Mouse (Mus musculus) kidney, adult 2 months (tissue): Measurements from ENCODE around the gene Dvl2. TPM values are rescaled to one million over a fixed set of nuclear protein-coding genes. Genes with fewer than 3 reads are reported as not detected.
"Not testable (repeated sequence)": the region's sequence is repeated elsewhere in the genome, so short reads cannot be mapped to it uniquely, and the experiment has no call there.

Experiments used
- DNase-seq: peaks from one replicate; pipeline ENCODE4 v3.0.0; 2021
- H3K27ac ChIP-seq: fragments of 200-500 bp; 2 replicates; pipeline ENCODE4 v1.5.1; 2012; ENCODE audit warnings: low read depth, low read length, control low read depth, inconsistent platforms; ENCODE audit not compliant: insufficient read depth
- H3K27me3 ChIP-seq: fragments of 200-500 bp; replicated peaks from 2 replicates; pipeline ENCODE4 v1.6.1; 2012; ENCODE audit warnings: mild to moderate bottlenecking, moderate library complexity, low read length, inconsistent platforms; ENCODE audit not compliant: control insufficient read depth, insufficient read depth
- H3K36me3 ChIP-seq: fragments of 200-500 bp; 2 replicates; pipeline ENCODE4 v1.6.1; 2012; ENCODE audit warnings: mild to moderate bottlenecking, moderate library complexity, low read length, inconsistent platforms; ENCODE audit not compliant: control insufficient read depth, insufficient read depth
- H3K4me1 ChIP-seq: fragments of 200-500 bp; 2 replicates; pipeline ENCODE4 v1.6.1; 2011; ENCODE audit warnings: low read length; ENCODE audit not compliant: control insufficient read depth, insufficient read depth
- H3K4me3 ChIP-seq: fragments of 200-500 bp; 2 replicates; pipeline ENCODE4 v1.5.1; 2011; ENCODE audit warnings: mild to moderate bottlenecking, low read depth, low read length, control low read depth; ENCODE audit not compliant: insufficient read depth
- CTCF ChIP-seq: fragments of 200-500 bp; conservative IDR thresholded peaks from 2 replicates; pipeline ENCODE4 v1.5.1; 2011; ENCODE audit warnings: low read depth, mild to moderate bottlenecking, control low read depth, low read length, moderate library complexity, mixed read lengths; ENCODE audit not compliant: insufficient read depth, insufficient read length
- POLR2A ChIP-seq: fragments of 200-500 bp; IDR thresholded peaks from one replicate; pipeline ENCODE4 v1.6.1; 2011; ENCODE audit warnings: low read depth, low read length, control low read depth
- WGBS: fragments of 180-500 bp; shearing (Covaris S2); methylation state at CpG from one replicate; pipeline ENCODE4 v1.1.7; 2018; 5-methylcytosine and 5-hydroxymethylcytosine counted together
- polyA plus RNA-seq: library from polyadenylated mRNA; depleted of rRNA; stranded (reverse); fragments of >200 nt; gene quantifications from 2 replicates; pipeline ENCODE4 v1.2.3, GENCODE M21; 2012

Gene Dvl2
- polyA plus RNA-seq, 1 experiment = 8.5 TPM

GRCm38 (mm10) chr11:70010548-70010947 is 10.2 kb downstream of the Dvl2 start:
- Histone ChIP-seq H3K36me3 (peaks cover 2% of the 10 kb centered on the region), H3K27ac (no peak overlapping the region), H3K4me3 (no peak overlapping the region), H3K27me3 (no peaks in the 10 kb centered on the region), H3K4me1 (peaks cover 11% of the 10 kb centered on the region; the same call in 1 of the 2 replicates)
- DNase-seq = no peak
- TF ChIP-seq CTCF (no peak), POLR2A (no peak)
- WGBS = 77% methylated on average over 12 of the region's 12 CpGs

- no peak for TF ChIP-seq CTCF
- no peak for TF ChIP-seq POLR2A
- H3K36me3 ChIP-seq = peaks cover under 1% of the 10 kb centered on the region
Observed at GRCm38 (mm10) chr11:70010961-70011360, 10.6 kb downstream of the Dvl2 start.

GRCm38 (mm10) chr11:70012931-70013330 is 12.5 kb downstream of the Dvl2 start:
- no peaks in the 10 kb centered on the region for H3K27me3 ChIP-seq
- H3K36me3 ChIP-seq = no peaks in the 10 kb centered on the region; the same call in none of the 2 replicates
- no peak overlapping the region for H3K4me3 ChIP-seq
- peaks cover 11% of the 10 kb centered on the region; the same call in 1 of the 2 replicates for H3K4me1 ChIP-seq
- no peak for TF ChIP-seq CTCF
- no peak for TF ChIP-seq POLR2A
- no peak overlapping the region for H3K27ac ChIP-seq
- no peak for DNase-seq
- WGBS = 86% methylated on average over 9 of the region's 9 CpGs

More at GRCm38 (mm10) chr11:70010961-70011360, 10.6 kb downstream of the Dvl2 start:
- H3K4me3 ChIP-seq = no peak overlapping the region
- DNase-seq = no peak
- H3K4me1 ChIP-seq = peaks cover 11% of the 10 kb centered on the region; the same call in 1 of the 2 replicates
- WGBS = 82% methylated on average over 10 of the region's 10 CpGs
- H3K27me3 ChIP-seq = no peaks in the 10 kb centered on the region
- no peak overlapping the region for H3K27ac ChIP-seq

- DNase-seq = no peak
- no peak overlapping the region for H3K4me3 ChIP-seq
- WGBS = 86% methylated on average over 3 of the region's 3 CpGs
- no peaks in the 10 kb centered on the region for H3K27me3 ChIP-seq
- peaks cover 11% of the 10 kb centered on the region; the same call in 1 of the 2 replicates for H3K4me1 ChIP-seq
- TF ChIP-seq CTCF = no peak
- no peak for TF ChIP-seq POLR2A
- no peaks in the 10 kb centered on the region; the same call in none of the 2 replicates for H3K36me3 ChIP-seq
- no peak overlapping the region for H3K27ac ChIP-seq
Observed at GRCm38 (mm10) chr11:70013408-70013807, 13.0 kb downstream of the Dvl2 start.

GRCm38 (mm10) chr11:70014051-70014450 is 13.7 kb downstream of the Dvl2 start:
- 63% methylated on average over 5 of the region's 5 CpGs for WGBS
- TF ChIP-seq POLR2A (no peak), CTCF (no peak)
- no peak overlapping the region for H3K27ac ChIP-seq
- peaks cover 11% of the 10 kb centered on the region; the same call in 1 of the 2 replicates for H3K4me1 ChIP-seq
- no peak for DNase-seq
- H3K36me3 ChIP-seq = no peaks in the 10 kb centered on the region; the same call in none of the 2 replicates
- H3K27me3 ChIP-seq = no peaks in the 10 kb centered on the region
- no peak overlapping the region for H3K4me3 ChIP-seq

- peak; percentile 96 for DNase-seq
- TF ChIP-seq CTCF = peak; percentile 42
- peak; percentile 75 for TF ChIP-seq POLR2A
- H3K27ac ChIP-seq = peak within 1 kb of the TSS; percentile 65
Observed at GRCm38 (mm10) chr11:70014880-70015558, 14.6 kb downstream of the Dvl2 start, which contains the start of gene Acadvl. Gene Acadvl, minus strand, starts transcription at chr11:70015411.

GRCm38 (mm10) chr11:70015677-70016076 is 15.3 kb downstream of the Dvl2 start:
- Histone ChIP-seq H3K27ac (no peak overlapping the region), H3K4me3 (no peak overlapping the region), H3K36me3 (no peaks in the 10 kb centered on the region; the same call in 1 of the 2 replicates), H3K4me1 (peaks cover 15% of the 10 kb centered on the region; the same call in 1 of the 2 replicates), H3K27me3 (no peaks in the 10 kb centered on the region)
- WGBS = 67% methylated on average over 6 of the region's 6 CpGs
- no peak for TF ChIP-seq CTCF
- no peak for TF ChIP-seq POLR2A
- DNase-seq = no peak

More at GRCm38 (mm10) chr11:70014880-70015558, 14.6 kb downstream of the Dvl2 start, which contains the start of gene Acadvl:
- Histone ChIP-seq H3K27me3 (no peaks in the 10 kb centered on the region), H3K4me3 (peak within 1 kb of the TSS; percentile 73), H3K36me3 (no peaks in the 10 kb centered on the region; the same call in none of the 2 replicates), H3K4me1 (peaks cover 11% of the 10 kb centered on the region; the same call in 1 of the 2 replicates)
- WGBS = under 1% methylated on average over 35 of the region's 35 CpGs

GRCm38 (mm10) chr11:70016177-70016576 is 15.8 kb downstream of the Dvl2 start:
- not testable (repeated sequence) for H3K27ac ChIP-seq, H3K27me3 ChIP-seq, H3K4me3 ChIP-seq, DNase-seq, H3K36me3 ChIP-seq
- 77% methylated on average over 2 of the region's 2 CpGs for WGBS
- H3K4me1 ChIP-seq = peaks cover 15% of the 10 kb centered on the region; the same call in 1 of the 2 replicates
